Comparison of ENCODE assay signal across 15 mouse cellular contexts in the genomic region with DNA sequence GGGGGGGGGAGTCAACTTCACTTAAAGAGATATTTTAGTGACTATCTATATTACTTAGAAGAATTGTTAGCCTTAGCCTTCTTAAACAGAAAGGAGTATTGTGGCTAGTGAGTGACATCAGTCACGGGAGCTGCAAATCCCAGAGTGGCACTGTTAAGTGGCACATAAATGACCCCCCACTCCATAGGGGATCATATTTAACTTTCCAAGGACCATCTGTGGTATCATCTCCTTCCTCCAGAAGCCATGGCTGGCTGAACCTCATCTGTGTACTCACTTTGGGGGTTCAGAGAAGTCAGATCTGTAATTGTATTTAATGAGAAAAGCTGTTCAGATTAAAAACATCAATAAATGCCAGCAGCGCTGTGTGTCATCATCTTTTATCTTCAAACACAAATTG.
"Had no signal": no experiment of that assay in that cellular context is flagged by ENCODE, and none has a peak within 500 bp of the region (broad histone marks: within the 10 kb centered on the region; RNA-seq: fewer than 3 reads in every experiment).

No protein-coding gene starts in this region.

- H3K36me3 ChIP-seq: kidney, embryonic 15.5 days; liver, embryonic 13.5 days; midbrain, embryonic 10.5 days; stomach, embryonic 15.5 days had no signal

- H3K9me3 ChIP-seq: kidney, embryonic 15.5 days; liver, embryonic 13.5 days; midbrain, embryonic 10.5 days; stomach, embryonic 15.5 days had no signal

- H3K4me2 ChIP-seq: kidney, embryonic 15.5 days; liver, embryonic 13.5 days; stomach, embryonic 15.5 days had no signal

- H3K27me3 ChIP-seq: kidney, embryonic 15.5 days; liver, embryonic 13.5 days; stomach, embryonic 15.5 days had no signal

- H3K27ac ChIP-seq: kidney, embryonic 15.5 days; left cerebral cortex, adult 2 months; liver, embryonic 13.5 days; macrophage; midbrain, embryonic 10.5 days; stomach, embryonic 15.5 days had no signal

- H3K9ac ChIP-seq: kidney, embryonic 15.5 days; liver, embryonic 13.5 days; stomach, embryonic 15.5 days had no signal

- H3K4me1 ChIP-seq: kidney, embryonic 15.5 days; liver, embryonic 13.5 days; midbrain, embryonic 10.5 days; stomach, embryonic 15.5 days had no signal

- DNase-seq: kidney, adult 11 months; kidney, adult 8-10 months; kidney, postnatal 10 days; kidney, postnatal 36 days; layer of hippocampus, postnatal 36 days; liver, embryonic 13.5 days; lung, adult 2 months; right cerebral cortex, postnatal 25 days; spleen, adult 18-20 months; thymus, postnatal 25 days had no signal

- H3K4me3 ChIP-seq: kidney, embryonic 15.5 days; left cerebral cortex, adult 2 months; liver, embryonic 13.5 days; midbrain, embryonic 10.5 days; stomach, embryonic 15.5 days had no signal
